Mouse (Mus musculus): ENCODE data around the gene Rrp36. TPM values are rescaled to one million over a fixed set of nuclear protein-coding genes. Genes with fewer than 3 reads are reported as not detected.

The Rrp36 gene
- polyA plus RNA-seq, 1 experiment from 2014 or later: 44.7 TPM

Other genes with a start within 250 kb of the Rrp36 start
- gene Crip3, start 245.4 kb downstream of the Rrp36 start, polyA plus RNA-seq (2014; fragmentation: Nextera tagmentation; extraction: Ambion mirVana): 1.4 and 2.2 TPM in 2 replicates
- not detected in 2 replicates for gene Slc22a7, start 235.9 kb downstream of the Rrp36 start, polyA plus RNA-seq (2014; fragmentation: Nextera tagmentation; extraction: Ambion mirVana)
- gene Ttbk1, start 186.7 kb downstream of the Rrp36 start, polyA plus RNA-seq (2014; fragmentation: Nextera tagmentation; extraction: Ambion mirVana): 6.5 and 7.7 TPM in 2 replicates
- 16.0 and 16.6 TPM in 2 replicates for gene Dnph1, start 177.6 kb downstream of the Rrp36 start, polyA plus RNA-seq (2014; fragmentation: Nextera tagmentation; extraction: Ambion mirVana)
- gene Cul9, start 128.0 kb downstream of the Rrp36 start, polyA plus RNA-seq (2014; fragmentation: Nextera tagmentation; extraction: Ambion mirVana): 14.6 and 14.7 TPM in 2 replicates
- gene Srf, start 118.2 kb downstream of the Rrp36 start, polyA plus RNA-seq (2014; fragmentation: Nextera tagmentation; extraction: Ambion mirVana): 5.2 and 6.5 TPM in 2 replicates
- 19.2 and 20.6 TPM in 2 replicates for gene Ptk7, start 44.8 kb downstream of the Rrp36 start, polyA plus RNA-seq (2014; fragmentation: Nextera tagmentation; extraction: Ambion mirVana)
- 26.2 and 30.5 TPM in 2 replicates for gene Klc4, start 28.3 kb downstream of the Rrp36 start, polyA plus RNA-seq (2014; fragmentation: Nextera tagmentation; extraction: Ambion mirVana)
- gene Mrpl2, start 28.1 kb downstream of the Rrp36 start, polyA plus RNA-seq (2014; fragmentation: Nextera tagmentation; extraction: Ambion mirVana): 66.5 and 71.2 TPM in 2 replicates
- 29.7 and 30.2 TPM in 2 replicates for gene Cul7, start 24.0 kb downstream of the Rrp36 start, polyA plus RNA-seq (2014; fragmentation: Nextera tagmentation; extraction: Ambion mirVana)
- gene Mea1, start 4.4 kb upstream of the Rrp36 start, polyA plus RNA-seq (2014; fragmentation: Nextera tagmentation; extraction: Ambion mirVana): 279 and 280 TPM in 2 replicates
- 154 and 155 TPM in 2 replicates for gene Klhdc3, start 6.6 kb upstream of the Rrp36 start, polyA plus RNA-seq (2014; fragmentation: Nextera tagmentation; extraction: Ambion mirVana)
- gene Ppp2r5d, start 30.8 kb upstream of the Rrp36 start, polyA plus RNA-seq (2014; fragmentation: Nextera tagmentation; extraction: Ambion mirVana): 78.2 and 92.8 TPM in 2 replicates
- gene Pex6, start 37.1 kb upstream of the Rrp36 start, polyA plus RNA-seq (2014; fragmentation: Nextera tagmentation; extraction: Ambion mirVana): 23.1 and 24.4 TPM in 2 replicates
- 0.88 and 1.1 TPM in 2 replicates for gene Gnmt, start 54.8 kb upstream of the Rrp36 start, polyA plus RNA-seq (2014; fragmentation: Nextera tagmentation; extraction: Ambion mirVana)
- 60.0 and 60.4 TPM in 2 replicates for gene Cnpy3, start 77.9 kb upstream of the Rrp36 start, polyA plus RNA-seq (2014; fragmentation: Nextera tagmentation; extraction: Ambion mirVana)
- 0.21 and 0.35 TPM in 2 replicates for gene Ptcra, start 89.4 kb upstream of the Rrp36 start, polyA plus RNA-seq (2014; fragmentation: Nextera tagmentation; extraction: Ambion mirVana)
- 54.1 and 68.5 TPM in 2 replicates for gene 2310039H08Rik, start 98.3 kb upstream of the Rrp36 start, polyA plus RNA-seq (2014; fragmentation: Nextera tagmentation; extraction: Ambion mirVana)
- 73.8 and 81.9 TPM in 2 replicates for gene Rpl7l1, start 108.3 kb upstream of the Rrp36 start, polyA plus RNA-seq (2014; fragmentation: Nextera tagmentation; extraction: Ambion mirVana)
- gene Bicral, start 184.1 kb upstream of the Rrp36 start, polyA plus RNA-seq (2014; fragmentation: Nextera tagmentation; extraction: Ambion mirVana): 9.8 and 11.7 TPM in 2 replicates
- 54.7 and 61.6 TPM in 2 replicates for gene Tbcc, start 216.3 kb upstream of the Rrp36 start, polyA plus RNA-seq (2014; fragmentation: Nextera tagmentation; extraction: Ambion mirVana)
- not detected in 2 replicates for gene Prph2, start 236.1 kb upstream of the Rrp36 start, polyA plus RNA-seq (2014; fragmentation: Nextera tagmentation; extraction: Ambion mirVana)

All from hindbrain, embryonic 14.5 days (tissue).